Mouse (Mus musculus): ENCODE data around the gene Chn2.

The Chn2 gene

GRCm38 (mm10) chr6:54227061-54227460 lies 187.7 kb downstream of the Chn2 start:
- in situ Hi-C loops (cut with MboI, MseI): no loop called here

DNA sequence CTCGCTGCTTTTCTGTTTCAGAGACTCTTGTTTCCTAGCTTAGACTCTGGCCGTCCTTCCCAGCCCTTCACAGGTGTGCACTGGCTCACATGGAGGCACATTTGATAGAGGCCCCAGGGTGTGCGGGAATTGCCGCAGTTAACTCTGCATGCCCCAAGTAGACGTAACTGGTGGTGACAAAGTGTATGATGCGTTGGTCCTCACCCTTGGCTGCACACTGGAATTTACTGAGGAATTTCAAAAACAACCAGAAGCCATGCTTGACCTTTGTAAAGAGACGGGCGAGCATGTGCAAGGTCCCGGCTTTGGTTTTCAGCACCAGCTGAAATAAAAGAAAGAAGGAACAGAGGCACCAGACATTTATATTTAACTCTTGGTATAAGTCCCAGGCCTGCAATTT lies 189.1 kb downstream of the Chn2 start:
- in situ Hi-C loops (cut with MboI, MseI): no loop called here

DNA sequence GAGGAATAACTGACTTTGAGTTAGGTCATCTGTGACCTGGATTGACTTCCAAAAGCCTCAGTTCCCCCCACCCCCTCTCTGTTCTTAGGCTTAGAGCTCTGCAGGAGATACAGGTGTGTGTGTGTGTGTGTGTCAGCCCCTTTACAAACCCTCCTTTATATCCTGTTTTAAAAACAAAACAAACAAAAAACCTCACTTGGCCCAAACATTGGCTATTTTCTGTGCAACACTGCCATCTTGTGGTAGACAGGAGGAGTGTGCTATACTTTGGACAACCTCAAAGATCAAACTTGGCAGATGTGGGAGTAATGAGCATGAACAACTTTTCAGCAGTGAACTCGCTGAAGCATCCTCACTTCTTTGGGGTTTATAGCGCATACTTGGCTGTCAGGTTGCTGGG lies 189.5 kb downstream of the Chn2 start:
- in situ Hi-C loops (cut with MboI, MseI): no loop called here

- in situ Hi-C loops (cut with MboI, MseI): loop anchor here (5.0 kb wide), 1 partner anchor 455 kb away; no protein-coding TSS in a partner anchor
These were observed 192.6 kb downstream of the Chn2 start for GRCm38 (mm10) chr6:54231769-54232558.

GRCm38 (mm10) chr6:54236441-54236840 lies 197.1 kb downstream of the Chn2 start:
- in situ Hi-C loops (cut with MboI, MseI): no loop called here

DNA sequence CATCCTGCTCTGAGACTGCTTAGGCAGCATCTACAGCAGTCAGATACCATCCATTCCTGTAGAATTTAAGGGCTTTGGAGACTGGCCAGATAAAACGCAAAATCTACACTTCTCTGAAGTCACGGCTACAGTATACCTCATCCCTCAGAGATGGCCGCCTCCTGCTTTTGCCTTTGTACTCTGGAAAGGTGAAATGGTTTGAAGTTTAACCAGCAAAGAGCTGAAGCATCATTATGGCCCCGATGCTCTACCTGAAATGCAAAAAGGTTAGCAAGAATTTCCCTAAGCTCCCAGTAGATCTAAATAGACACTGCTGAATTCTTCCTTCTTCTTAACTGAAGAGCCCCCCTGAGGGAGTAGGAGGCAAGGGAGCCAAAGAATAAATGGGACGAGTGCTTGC lies 202.4 kb downstream of the Chn2 start:
- in situ Hi-C loops (cut with MboI, MseI): no loop called here

GRCm38 (mm10) chr6:54242286-54242685 lies 202.9 kb downstream of the Chn2 start:
- in situ Hi-C loops (cut with MboI, MseI): no loop called here

DNA sequence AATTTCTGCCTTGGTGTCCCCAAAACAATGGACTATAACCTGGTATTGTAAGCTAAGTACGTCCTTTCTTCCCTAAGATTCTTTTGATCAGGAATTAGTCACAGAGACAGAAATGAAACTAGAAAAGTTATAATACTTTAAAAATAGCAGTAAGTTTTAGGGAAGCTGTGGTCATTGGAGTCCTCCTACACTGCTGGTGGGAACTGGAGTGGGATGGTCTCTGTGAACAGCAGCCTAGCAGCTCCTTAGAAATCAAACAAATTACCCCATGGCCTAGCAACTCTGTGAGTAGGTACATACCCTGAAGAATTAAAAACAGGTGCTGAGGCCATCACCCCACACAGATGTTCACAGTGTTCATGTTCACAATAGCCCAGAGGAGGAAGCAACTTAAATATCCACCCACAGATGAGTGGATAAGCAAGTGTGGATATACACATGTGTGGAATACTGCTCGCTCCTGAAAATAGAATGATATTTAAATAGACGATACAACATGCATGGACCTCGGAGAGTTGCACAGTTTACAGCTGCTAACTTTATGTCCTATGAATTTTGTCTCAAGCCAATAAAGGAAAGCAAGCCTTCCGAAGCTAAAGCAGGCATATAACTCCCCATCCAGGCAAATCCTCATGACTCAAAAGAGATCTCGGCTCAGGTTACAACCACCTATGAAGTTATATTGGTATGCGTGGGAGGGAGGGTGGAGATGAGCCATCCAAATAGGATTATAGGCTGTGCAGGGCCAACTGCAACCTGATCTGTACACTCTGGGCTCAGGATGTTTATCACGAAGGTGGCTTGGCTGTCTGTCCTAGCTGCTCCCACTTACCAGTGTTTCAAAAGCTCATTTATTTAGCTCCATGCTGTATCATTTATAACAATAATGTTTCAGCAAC lies 209.2 kb downstream of the Chn2 start:
- in situ Hi-C loops (cut with MboI, MseI): no loop called here

GRCm38 (mm10) chr6:54251401-54252191 lies 212.2 kb downstream of the Chn2 start:
- in situ Hi-C loops (cut with MboI, MseI): no loop called here

DNA sequence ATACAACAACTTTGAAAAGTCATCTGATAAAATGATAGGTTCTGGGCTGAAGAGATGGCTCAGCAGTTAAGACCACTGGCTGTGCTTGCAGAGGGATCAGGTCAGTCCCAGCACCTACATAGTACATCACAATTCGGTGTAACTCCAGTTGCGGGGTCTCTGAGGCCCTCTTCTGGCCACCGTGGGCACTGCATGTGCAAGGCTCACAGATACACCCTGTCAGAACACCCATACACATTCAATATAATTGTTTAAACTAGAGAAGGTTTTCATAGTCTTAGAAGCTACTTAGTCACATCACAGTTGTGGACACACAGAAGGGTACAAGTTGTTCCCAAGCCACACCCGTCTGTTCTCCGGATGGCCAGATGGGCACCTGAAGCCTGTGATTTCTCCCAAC lies 213.9 kb downstream of the Chn2 start:
- in situ Hi-C loops (cut with MboI, MseI): no loop called here

GRCm38 (mm10) chr6:54253881-54254280 lies 214.5 kb downstream of the Chn2 start:
- in situ Hi-C loops (cut with MboI, MseI): no loop called here

GRCm38 (mm10) chr6:54254759-54255158 lies 215.4 kb downstream of the Chn2 start:
- in situ Hi-C loops (cut with MboI, MseI): no loop called here

GRCm38 (mm10) chr6:54255321-54255720 lies 216.0 kb downstream of the Chn2 start:
- in situ Hi-C loops (cut with MboI, MseI): no loop called here

- in situ Hi-C loops (cut with MboI, MseI): no loop called here
These were observed 217.0 kb downstream of the Chn2 start for GRCm38 (mm10) chr6:54256397-54256796.

GRCm38 (mm10) chr6:54257552-54257951 lies 218.2 kb downstream of the Chn2 start:
- in situ Hi-C loops (cut with MboI, MseI): no loop called here

- in situ Hi-C loops (cut with MboI, MseI): no loop called here
These were observed 219.1 kb downstream of the Chn2 start for GRCm38 (mm10) chr6:54258462-54258861.

GRCm38 (mm10) chr6:54262732-54263131 lies 223.4 kb downstream of the Chn2 start:
- in situ Hi-C loops (cut with MboI, MseI): no loop called here

GRCm38 (mm10) chr6:54263890-54264289 lies 224.5 kb downstream of the Chn2 start:
- in situ Hi-C loops (cut with MboI, MseI): no loop called here

DNA sequence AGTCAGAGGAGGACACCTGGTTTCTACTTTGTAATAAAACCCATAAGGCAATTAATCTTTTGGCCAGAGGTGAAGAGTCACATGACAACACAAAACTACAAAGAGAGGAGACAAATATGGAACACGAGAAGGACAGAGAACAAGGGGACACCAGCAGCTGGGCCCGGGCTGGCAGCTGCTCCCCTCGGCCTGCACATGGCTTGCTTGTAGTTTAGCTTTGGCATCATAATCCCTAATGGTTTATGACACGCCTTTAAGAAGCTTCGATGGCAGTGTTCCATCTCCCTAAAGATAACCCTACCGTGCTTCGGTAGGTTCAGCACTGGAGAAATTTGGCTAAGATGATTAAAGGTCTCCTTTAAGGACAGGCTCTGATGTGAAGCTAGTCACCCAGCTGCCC lies 225.2 kb downstream of the Chn2 start:
- in situ Hi-C loops (cut with MboI, MseI): no loop called here

DNA sequence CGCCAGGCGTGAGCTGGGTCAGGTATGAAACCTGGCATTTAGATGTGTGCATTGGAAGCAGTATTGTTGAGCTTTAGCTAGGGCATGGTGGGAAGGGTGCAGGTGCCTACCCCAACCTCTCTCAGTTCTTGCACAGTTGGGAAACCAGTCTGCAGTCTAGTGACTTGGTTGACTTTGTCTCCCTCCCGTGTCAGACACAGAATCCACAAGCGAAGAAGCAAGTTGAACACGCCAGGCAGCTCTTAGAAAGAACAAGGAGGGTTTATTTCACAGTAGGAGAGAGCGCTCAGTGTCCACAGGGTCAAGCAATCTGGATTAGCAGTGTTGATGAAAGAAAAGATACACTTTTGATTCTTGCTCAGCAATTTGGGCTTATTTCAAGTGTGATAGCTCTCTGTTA lies 226.0 kb downstream of the Chn2 start:
- in situ Hi-C loops (cut with MboI, MseI): no loop called here

- in situ Hi-C loops (cut with MboI, MseI): no loop called here
These were observed 233.4 kb downstream of the Chn2 start for GRCm38 (mm10) chr6:54272556-54273378.

All from regulatory T cell (primary cell).